Mouse (Mus musculus) naive thymus-derived CD4-positive, alpha-beta T cell, adult 2 months (primary cell): ENCODE data around the gene Bicc1.

Experiments
- DNase-seq: peaks from one replicate; pipeline ENCODE4 v3.0.0-alpha.2; 2011; ENCODE audit warnings: low read depth

Bicc1 gene

GRCm38 (mm10) chr10:71158940-71159675 lies 392 bp downstream of the Bicc1 start:
- no peak for DNase-seq

- no peak for DNase-seq
Observed at GRCm38 (mm10) chr10:71156569-71156968, 2.9 kb downstream of the Bicc1 start.

GRCm38 (mm10) chr10:71153610-71154009 lies 5.9 kb downstream of the Bicc1 start:
- no peak for DNase-seq

- no peak for DNase-seq
Observed at GRCm38 (mm10) chr10:71153138-71153537, 6.4 kb downstream of the Bicc1 start.

- no peak for DNase-seq
Observed at GRCm38 (mm10) chr10:71150486-71150885, 9.0 kb downstream of the Bicc1 start.

GRCm38 (mm10) chr10:71148951-71149603 lies 10.4 kb downstream of the Bicc1 start:
- DNase-seq: no peak

GRCm38 (mm10) chr10:71148226-71148625 lies 11.3 kb downstream of the Bicc1 start:
- DNase-seq: no peak

GRCm38 (mm10) chr10:71146681-71147615 lies 12.6 kb downstream of the Bicc1 start:
- no peak for DNase-seq

- DNase-seq: no peak
Observed at GRCm38 (mm10) chr10:71145801-71146200, 13.7 kb downstream of the Bicc1 start.

GRCm38 (mm10) chr10:71144191-71144590 lies 15.3 kb downstream of the Bicc1 start:
- no peak for DNase-seq

- no peak for DNase-seq
Observed at GRCm38 (mm10) chr10:71142568-71142967, 16.9 kb downstream of the Bicc1 start.

GRCm38 (mm10) chr10:71140281-71140845 lies 19.1 kb downstream of the Bicc1 start:
- DNase-seq: no peak

- no peak for DNase-seq
Observed at GRCm38 (mm10) chr10:71138852-71139197, 20.7 kb downstream of the Bicc1 start.

- no peak for DNase-seq
Observed at GRCm38 (mm10) chr10:71138132-71138851, 21.2 kb downstream of the Bicc1 start.

- DNase-seq: no peak
Observed at GRCm38 (mm10) chr10:71137606-71138005, 21.9 kb downstream of the Bicc1 start.

GRCm38 (mm10) chr10:71131333-71131732 lies 28.2 kb downstream of the Bicc1 start:
- no peak for DNase-seq

- DNase-seq: no peak
Observed at GRCm38 (mm10) chr10:71130261-71130660, 29.2 kb downstream of the Bicc1 start.

- no peak for DNase-seq
Observed at GRCm38 (mm10) chr10:71127951-71128331, 31.6 kb downstream of the Bicc1 start.

- no peak for DNase-seq
Observed at GRCm38 (mm10) chr10:71127278-71127950, 32.1 kb downstream of the Bicc1 start.

GRCm38 (mm10) chr10:71123974-71124373 lies 35.5 kb downstream of the Bicc1 start:
- no peak for DNase-seq

GRCm38 (mm10) chr10:71123395-71123794 lies 36.1 kb downstream of the Bicc1 start:
- DNase-seq: no peak
